Mouse (Mus musculus): ENCODE measurements around the gene Klhl25. TPM values are rescaled to one million over a fixed set of nuclear protein-coding genes. Genes with fewer than 3 reads are reported as not detected.

Gene Klhl25
- total and polyA plus RNA-seq, 3 experiments, result 11.0 to 14.2 (median 12.9) TPM

DNA sequence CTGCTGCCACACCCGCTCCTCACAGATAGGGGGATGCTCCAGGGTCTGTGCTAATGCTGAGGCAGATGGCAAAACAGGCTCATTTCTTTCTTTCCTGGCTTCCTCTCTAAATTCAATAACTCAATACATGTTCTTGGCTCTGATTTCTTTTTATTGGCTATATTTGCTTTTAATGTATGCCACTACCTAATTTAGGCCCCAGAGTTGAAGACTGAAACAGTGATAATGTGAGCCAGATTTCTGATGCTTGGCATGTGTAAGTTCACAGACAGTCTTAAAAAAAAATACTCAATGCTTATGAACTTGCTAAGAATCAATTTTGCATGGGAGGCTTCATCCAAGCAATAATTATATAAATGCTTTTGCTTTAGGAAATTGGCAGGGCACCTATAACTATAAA is 2.2 kb upstream of the Klhl25 start:
- H3K9me3 ChIP-seq (replicated peaks; ENCODE audit: low read length), result no peaks in the 10 kb centered on the region
- H3K4me1 ChIP-seq (ENCODE audit: control insufficient read depth in 1 of 2, insufficient read depth in 2 of 2), result peaks cover 0 to 16% of the 10 kb centered on the region in 2 experiments; a peak in 2 of 4 replicates
- peaks cover 0 to under 1% of the 10 kb centered on the region in 2 experiments for H3K36me3 ChIP-seq (replicated peaks in 1 of 2; ENCODE audit: control insufficient read depth in 1 of 2, insufficient read depth in 1 of 2, low read length in 1 of 2)
- dilution Hi-C loops (cut with MboI; ENCODE audit: extremely low pct_ligation_motif_present, extremely low pct_unique_long_range_greater_than_20kb, low sequenced_read_pairs) (no loop called here), in situ Hi-C loops (cut with MboI; ENCODE audit: low pct_ligation_motif_present, low pct_unique_long_range_greater_than_20kb, low sequenced_read_pairs) (no loop called here)
- TF ChIP-seq JUN (IDR thresholded peaks at IDR 0.05; ENCODE audit: insufficient read depth, low read depth, low read length) (no peak), MAFK (IDR thresholded peaks at IDR 0.05; ENCODE audit: insufficient replicate concordance, low read length) (no peak), ZNF384 (IDR thresholded peaks at IDR 0.05; ENCODE audit: low read depth, low read length) (no peak), RAD21 (IDR thresholded peaks at IDR 0.05; ENCODE audit: low read depth, low read length) (no peak), RCOR1 (conservative IDR thresholded peaks at IDR 0.05; ENCODE audit: low read depth, low read length) (no peak), TBP (conservative IDR thresholded peaks at IDR 0.05; ENCODE audit: low read depth, low read length) (no peak)
- peaks cover 11% of the 10 kb centered on the region; the same call in 1 of the 2 replicates for H3K79me2 ChIP-seq (replicated peaks; ENCODE audit: control insufficient read depth, extremely low read depth, insufficient read depth, poor library complexity, severe bottlenecking)
- no peaks in the 10 kb centered on the region for H3K27me3 ChIP-seq (replicated peaks)
- no peak overlapping the region for H3K4me2 ChIP-seq (ENCODE audit: insufficient read depth, low read depth, poor library complexity, severe bottlenecking)
- H3K4me3 ChIP-seq (replicated peaks in 1 of 3; ENCODE audit: low read depth in 2 of 3, low read length in 2 of 3, poor library complexity in 1 of 3), result no peak overlapping the region
- no peak overlapping the region for H3K9ac ChIP-seq (ENCODE audit: insufficient read depth, low read depth)
- no peak for DNase-seq (ENCODE audit: extremely low read depth)
- H3K27ac ChIP-seq (ENCODE audit: insufficient read depth, low read depth), result no peak overlapping the region

DNA sequence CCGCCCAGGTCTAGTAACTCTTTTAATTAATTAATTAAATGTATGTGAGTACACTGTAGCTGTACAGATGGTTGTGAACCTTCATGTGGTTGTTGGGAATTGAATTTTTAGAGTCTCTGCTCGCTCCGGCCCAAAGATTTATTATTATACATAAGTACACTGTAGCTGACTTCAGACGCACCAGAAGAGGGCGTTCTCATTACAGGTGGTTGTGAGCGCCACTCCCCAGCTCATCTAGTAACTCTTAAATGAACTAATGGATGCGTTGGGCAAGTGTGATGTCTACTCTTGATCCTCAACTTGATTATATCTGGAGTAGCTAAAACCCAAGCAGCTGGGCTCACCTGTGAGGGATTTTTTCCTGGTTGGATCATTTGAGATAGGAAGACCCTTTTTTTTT is 1.2 kb upstream of the Klhl25 start:
- DNase-seq (ENCODE audit: extremely low read depth), result no peak
- TF ChIP-seq CTCF (conservative IDR thresholded peaks at IDR 0.05 in 1 of 2, IDR thresholded peaks at IDR 0.05 in 1 of 2; ENCODE audit: low read depth in 2 of 2, low read length in 2 of 2) (peak in 1 of 2 experiments; percentile 48; a peak in 2 of 4 replicates), SMC3 (IDR thresholded peaks at IDR 0.05; ENCODE audit: low read depth, low read length) (no peak), JUND (conservative IDR thresholded peaks at IDR 0.05; ENCODE audit: low read depth, low read length) (no peak), ZNF384 (IDR thresholded peaks at IDR 0.05; ENCODE audit: low read depth, low read length) (peak; percentile 42; the same call in 1 of the 2 replicates)
- Histone ChIP-seq H3K4me3 (replicated peaks in 1 of 3; ENCODE audit: low read depth in 2 of 3, low read length in 2 of 3, poor library complexity in 1 of 3) (no peak overlapping the region), H3K27me3 (replicated peaks) (no peaks in the 10 kb centered on the region), H3K9ac (ENCODE audit: insufficient read depth, low read depth) (no peak overlapping the region), H3K79me2 (replicated peaks; ENCODE audit: control insufficient read depth, extremely low read depth, insufficient read depth, poor library complexity, severe bottlenecking) (peaks cover 11% of the 10 kb centered on the region; the same call in 1 of the 2 replicates), H3K27ac (ENCODE audit: insufficient read depth, low read depth) (no peak overlapping the region), H3K4me2 (ENCODE audit: insufficient read depth, low read depth, poor library complexity, severe bottlenecking) (no peak overlapping the region), H3K4me1 (ENCODE audit: control insufficient read depth in 1 of 2, insufficient read depth in 2 of 2) (peaks cover 0 to 16% of the 10 kb centered on the region in 2 experiments; a peak in 2 of 4 replicates), H3K9me3 (replicated peaks; ENCODE audit: low read length) (no peaks in the 10 kb centered on the region), H3K36me3 (replicated peaks in 1 of 2; ENCODE audit: control insufficient read depth in 1 of 2, insufficient read depth in 1 of 2, low read length in 1 of 2) (peaks cover 6 to 10% of the 10 kb centered on the region in 2 experiments)
- dilution Hi-C loops (cut with MboI; ENCODE audit: extremely low pct_ligation_motif_present, extremely low pct_unique_long_range_greater_than_20kb, low sequenced_read_pairs), result no loop called here
- in situ Hi-C loops (cut with MboI; ENCODE audit: low pct_ligation_motif_present, low pct_unique_long_range_greater_than_20kb, low sequenced_read_pairs), result no loop called here

DNA sequence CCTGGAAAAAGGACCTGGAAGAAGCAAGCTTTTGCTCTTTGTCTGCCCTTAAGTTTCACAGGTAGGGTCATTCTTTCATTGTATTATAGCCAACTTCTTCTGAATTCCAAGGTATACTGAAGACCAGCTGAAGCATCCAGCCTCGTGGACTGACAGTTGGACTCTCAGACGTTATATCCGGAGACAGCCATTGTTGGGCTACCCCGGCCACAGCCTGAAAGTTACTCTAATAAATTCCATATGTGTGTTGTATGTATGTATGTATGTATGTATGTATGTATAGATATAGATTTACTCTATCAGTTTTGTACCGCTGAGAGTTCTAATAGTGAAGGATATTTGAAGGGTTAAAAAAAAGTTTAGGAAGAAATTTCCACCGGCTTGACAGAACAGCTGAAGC is 621 bp upstream of the Klhl25 start:
- Histone ChIP-seq H3K4me3 (replicated peaks in 1 of 3; ENCODE audit: low read depth in 2 of 3, low read length in 2 of 3, poor library complexity in 1 of 3) (peak overlapping the region in 2 of 3 experiments; percentile 66 to 93), H3K27ac (ENCODE audit: insufficient read depth, low read depth) (no peak overlapping the region), H3K79me2 (replicated peaks; ENCODE audit: control insufficient read depth, extremely low read depth, insufficient read depth, poor library complexity, severe bottlenecking) (peaks cover 11% of the 10 kb centered on the region; the same call in 1 of the 2 replicates), H3K9me3 (replicated peaks; ENCODE audit: low read length) (no peaks in the 10 kb centered on the region), H3K36me3 (replicated peaks in 1 of 2; ENCODE audit: control insufficient read depth in 1 of 2, insufficient read depth in 1 of 2, low read length in 1 of 2) (peaks cover 6 to 16% of the 10 kb centered on the region in 2 experiments), H3K4me2 (ENCODE audit: insufficient read depth, low read depth, poor library complexity, severe bottlenecking) (peak overlapping the region; percentile 82), H3K27me3 (replicated peaks) (no peaks in the 10 kb centered on the region), H3K4me1 (ENCODE audit: control insufficient read depth in 1 of 2, insufficient read depth in 2 of 2) (peaks cover 0 to 16% of the 10 kb centered on the region in 2 experiments; a peak in 2 of 4 replicates), H3K9ac (ENCODE audit: insufficient read depth, low read depth) (peak overlapping the region; percentile 85)
- TF ChIP-seq MAFK (IDR thresholded peaks at IDR 0.05; ENCODE audit: insufficient replicate concordance, low read length) (no peak), MYC (IDR thresholded peaks at IDR 0.05; ENCODE audit: low read depth, low read length) (no peak), EP300 (IDR thresholded peaks at IDR 0.05; ENCODE audit: low read length) (no peak), GABPA (IDR thresholded peaks at IDR 0.05; ENCODE audit: insufficient replicate concordance, low read depth, low read length) (no peak), NRF1 (IDR thresholded peaks at IDR 0.05; ENCODE audit: low read depth, low read length) (no peak), BHLHE40 (IDR thresholded peaks at IDR 0.05; ENCODE audit: low read depth, low read length) (no peak), KAT2A (IDR thresholded peaks at IDR 0.05; ENCODE audit: insufficient replicate concordance, low read length) (no peak), MAX (IDR thresholded peaks at IDR 0.05; ENCODE audit: low read length) (no peak), ELF1 (IDR thresholded peaks at IDR 0.05; ENCODE audit: low read depth, low read length) (no peak), CTCF (conservative IDR thresholded peaks at IDR 0.05 in 1 of 2, IDR thresholded peaks at IDR 0.05 in 1 of 2; ENCODE audit: low read depth in 2 of 2, low read length in 2 of 2) (no peak), POLR2AphosphoS2 (IDR thresholded peaks at IDR 0.05; ENCODE audit: low read depth, low read length) (no peak)
- dilution Hi-C loops (cut with MboI; ENCODE audit: extremely low pct_ligation_motif_present, extremely low pct_unique_long_range_greater_than_20kb, low sequenced_read_pairs) (no loop called here), in situ Hi-C loops (cut with MboI; ENCODE audit: low pct_ligation_motif_present, low pct_unique_long_range_greater_than_20kb, low sequenced_read_pairs) (no loop called here)
- no peak for DNase-seq (ENCODE audit: extremely low read depth)

All from CH12.LX (cell line).